Mouse (Mus musculus) thymus, postnatal 10 days (tissue): ENCODE measurements around the gene Lcn2.

Experiments
- DNase-seq, 2 experiments: peaks; one replicate each; pipeline ENCODE4 v3.0.0; 2021; ENCODE audit warnings: low spot score in 2 of 2

Gene Lcn2

GRCm38 (mm10) chr2:32387706-32388490, at the start of gene Lcn2:
Lcn2 (minus strand) TSS chr2:32388252.
- no peak for DNase-seq

GRCm38 (mm10) chr2:32437612-32438166, 49.6 kb upstream of the Lcn2 start:
- DNase-seq: no peak

- no peak for DNase-seq
These were observed 48.8 kb upstream of the Lcn2 start for GRCm38 (mm10) chr2:32436686-32437372.

GRCm38 (mm10) chr2:32430701-32431676, 42.9 kb upstream of the Lcn2 start:
- no peak for DNase-seq

GRCm38 (mm10) chr2:32429215-32429891, 41.3 kb upstream of the Lcn2 start:
- no peak for DNase-seq

- no peak for DNase-seq
These were observed 40.2 kb upstream of the Lcn2 start for GRCm38 (mm10) chr2:32428262-32428722.

GRCm38 (mm10) chr2:32427720-32428119, 39.7 kb upstream of the Lcn2 start:
- no peak for DNase-seq

- no peak for DNase-seq
These were observed 38.1 kb upstream of the Lcn2 start for GRCm38 (mm10) chr2:32426141-32426540.

- DNase-seq: no peak
These were observed 37.5 kb upstream of the Lcn2 start for GRCm38 (mm10) chr2:32425568-32425967.

- DNase-seq: no peak
These were observed 36.7 kb upstream of the Lcn2 start for GRCm38 (mm10) chr2:32424796-32425195.

GRCm38 (mm10) chr2:32423481-32424331, 35.7 kb upstream of the Lcn2 start:
- no peak for DNase-seq

GRCm38 (mm10) chr2:32421851-32422251, 33.8 kb upstream of the Lcn2 start:
- DNase-seq: no peak

GRCm38 (mm10) chr2:32420647-32421046, 32.6 kb upstream of the Lcn2 start:
- no peak for DNase-seq

- DNase-seq: no peak
These were observed 32.1 kb upstream of the Lcn2 start for GRCm38 (mm10) chr2:32420066-32420608.

- no peak for DNase-seq
These were observed 31.3 kb upstream of the Lcn2 start for GRCm38 (mm10) chr2:32419359-32419758.

- no peak for DNase-seq
These were observed 30.5 kb upstream of the Lcn2 start for GRCm38 (mm10) chr2:32418430-32419151.

- no peak for DNase-seq
These were observed 29.4 kb upstream of the Lcn2 start for GRCm38 (mm10) chr2:32417486-32417885.

GRCm38 (mm10) chr2:32416556-32416955, 28.5 kb upstream of the Lcn2 start:
- no peak for DNase-seq

- DNase-seq: no peak
These were observed 27.7 kb upstream of the Lcn2 start for GRCm38 (mm10) chr2:32415801-32416200.
